Mouse (Mus musculus) testis, adult 2 months (tissue): ENCODE results near the gene Stx2.

Source experiments
- CTCF ChIP-seq: fragments of 200-500 bp; IDR thresholded peaks from 2 replicates; pipeline ENCODE4 v1.5.1; 2012; ENCODE audit warnings: low read depth, mild to moderate bottlenecking, inconsistent platforms, low read length, moderate library complexity; ENCODE audit not compliant: control insufficient read depth, insufficient read depth, insufficient replicate concordance
- POLR2A ChIP-seq: fragments of 200-500 bp; IDR thresholded peaks from 2 replicates; pipeline ENCODE4 v1.6.1; 2012; ENCODE audit warnings: low read depth, mild to moderate bottlenecking, inconsistent platforms, low read length, moderate library complexity; ENCODE audit not compliant: control insufficient read depth

GRCm38 (mm10) chr5:129005416-129005815, 3.0 kb downstream of the Stx2 start:
- no peak for TF ChIP-seq POLR2A
- TF ChIP-seq CTCF, result no peak
